Mouse (Mus musculus) kidney, postnatal 14 days (tissue): ENCODE data around the gene Pde8a.
A peak's percentile ranks its signal among the peaks of the same experiment; 100 is the strongest.

Experiments
- DNase-seq: peaks from one replicate; pipeline ENCODE4 v3.0.0; 2022; ENCODE audit warnings: mixed read lengths

Pde8a gene

DNA sequence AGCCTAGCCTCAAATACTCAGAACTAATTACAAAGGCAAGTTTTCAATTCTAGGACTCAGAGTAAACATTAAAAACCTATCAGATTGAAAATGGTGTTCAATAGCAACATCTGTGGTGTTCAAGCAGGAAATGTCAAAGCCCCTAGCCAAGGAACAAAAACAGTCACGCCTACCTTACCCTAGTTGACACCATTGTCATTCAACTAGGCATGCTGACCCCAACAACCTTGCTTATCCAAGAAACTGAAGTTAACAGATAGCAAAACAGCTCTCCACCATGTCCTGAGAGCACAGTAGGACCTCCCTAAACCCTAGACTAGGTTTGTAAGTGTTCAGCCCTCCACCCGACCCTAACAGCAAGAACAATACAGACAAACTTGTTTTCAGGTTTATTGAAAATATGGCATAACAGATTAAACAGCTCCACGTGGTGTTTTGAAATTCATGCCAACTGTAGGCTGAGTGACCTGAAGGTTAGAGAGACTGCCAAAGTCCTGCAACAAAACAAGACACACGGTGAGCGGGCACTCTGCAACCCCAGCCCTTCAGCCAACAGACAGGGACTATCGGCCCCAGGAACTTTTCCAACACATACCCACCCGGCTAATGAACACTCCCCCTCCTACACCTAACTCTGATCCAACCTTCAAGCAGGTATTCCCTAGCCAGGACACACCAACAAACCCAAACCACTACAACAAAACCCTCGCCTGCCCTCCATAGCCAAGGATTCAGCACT is 129.1 kb downstream of the Pde8a start:
- DNase-seq = no peak

DNA sequence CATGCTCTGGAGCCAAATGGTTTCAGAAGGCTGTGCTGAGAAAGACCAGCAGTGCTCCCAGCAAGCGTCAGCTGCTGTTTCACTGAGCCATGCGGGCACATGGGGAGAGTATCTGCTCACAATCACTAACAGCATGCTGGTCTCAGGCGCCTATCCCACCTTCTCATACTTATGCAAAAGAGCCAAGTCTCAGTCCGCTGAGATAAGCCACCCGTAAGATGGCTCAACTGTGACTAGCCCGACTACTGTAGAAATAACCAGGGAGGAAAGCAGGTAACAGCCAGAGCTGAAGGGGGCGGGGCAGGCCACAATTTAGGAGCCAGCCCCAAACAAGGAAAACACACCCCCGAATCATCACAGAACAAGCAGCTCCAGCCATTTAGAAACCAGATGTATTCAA is 129.9 kb downstream of the Pde8a start:
- peak; percentile 34 for DNase-seq

DNA sequence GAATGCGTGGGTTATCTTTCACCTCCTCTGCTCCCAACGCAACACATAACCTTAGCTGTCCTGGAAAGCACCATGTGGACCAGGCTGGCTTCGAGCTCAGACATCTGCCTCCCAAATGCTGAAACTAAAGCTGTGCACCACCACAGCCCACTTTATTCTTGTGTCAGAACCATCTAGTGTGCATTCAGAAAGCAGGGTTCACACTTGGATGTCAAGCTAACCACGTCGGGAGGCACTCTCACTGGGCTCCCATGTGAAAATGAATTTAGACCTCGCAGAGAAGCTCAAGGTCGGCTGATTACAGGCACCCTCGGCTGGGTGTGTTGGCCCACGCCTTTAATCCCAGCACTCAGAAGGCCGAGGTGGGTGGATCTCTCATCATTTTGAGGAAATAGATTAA is 130.4 kb downstream of the Pde8a start:
- no peak for DNase-seq

DNA sequence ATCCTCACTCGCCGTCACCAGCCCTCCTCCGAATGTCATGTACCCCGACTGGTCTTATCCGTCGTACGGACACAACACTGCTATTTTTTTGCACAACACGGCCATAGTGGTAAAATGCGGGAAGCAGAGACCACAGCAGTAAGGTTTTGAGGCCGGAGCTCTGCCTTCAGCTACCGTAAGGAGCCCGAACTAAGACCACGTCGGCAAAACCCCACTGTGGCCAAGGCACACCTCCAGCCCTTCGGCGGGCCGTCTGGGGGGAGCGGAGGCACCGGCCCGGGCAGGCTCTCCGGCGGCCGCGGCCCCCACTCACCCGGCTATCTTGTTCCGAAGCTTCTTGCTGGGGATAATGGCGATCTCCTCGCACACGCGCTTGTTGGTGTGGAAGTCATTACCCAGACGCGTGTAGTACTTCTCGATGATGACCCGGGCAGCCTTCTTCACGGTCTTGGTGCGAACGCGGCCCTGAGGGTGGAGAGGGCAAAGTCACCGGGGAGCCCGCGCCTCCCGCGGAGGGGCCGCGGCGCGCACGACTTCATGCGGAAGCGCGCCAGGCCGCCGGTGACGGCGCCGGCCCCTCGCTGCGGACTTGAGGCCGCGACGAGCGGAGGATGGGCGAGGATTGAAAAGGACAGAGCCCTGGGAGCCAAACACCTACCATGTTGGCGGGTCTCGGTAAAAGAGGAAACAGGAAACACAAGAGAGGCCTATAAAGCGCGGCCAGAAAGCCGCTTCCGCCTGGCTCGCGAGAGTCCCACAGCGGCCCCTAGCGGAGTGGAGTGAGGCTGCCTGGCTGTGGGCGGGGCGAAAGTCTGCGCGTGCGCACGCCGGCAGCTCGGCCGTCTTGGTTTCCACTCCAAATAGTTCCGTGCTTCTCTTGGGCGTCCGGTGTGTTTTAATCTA is 131.4 kb downstream of the Pde8a start, which contains the start of gene Rps17:
TSS of gene Rps17 (minus strand) at position 711 of the 903 bp plus-strand sequence.
- DNase-seq = peak; percentile 97

DNA sequence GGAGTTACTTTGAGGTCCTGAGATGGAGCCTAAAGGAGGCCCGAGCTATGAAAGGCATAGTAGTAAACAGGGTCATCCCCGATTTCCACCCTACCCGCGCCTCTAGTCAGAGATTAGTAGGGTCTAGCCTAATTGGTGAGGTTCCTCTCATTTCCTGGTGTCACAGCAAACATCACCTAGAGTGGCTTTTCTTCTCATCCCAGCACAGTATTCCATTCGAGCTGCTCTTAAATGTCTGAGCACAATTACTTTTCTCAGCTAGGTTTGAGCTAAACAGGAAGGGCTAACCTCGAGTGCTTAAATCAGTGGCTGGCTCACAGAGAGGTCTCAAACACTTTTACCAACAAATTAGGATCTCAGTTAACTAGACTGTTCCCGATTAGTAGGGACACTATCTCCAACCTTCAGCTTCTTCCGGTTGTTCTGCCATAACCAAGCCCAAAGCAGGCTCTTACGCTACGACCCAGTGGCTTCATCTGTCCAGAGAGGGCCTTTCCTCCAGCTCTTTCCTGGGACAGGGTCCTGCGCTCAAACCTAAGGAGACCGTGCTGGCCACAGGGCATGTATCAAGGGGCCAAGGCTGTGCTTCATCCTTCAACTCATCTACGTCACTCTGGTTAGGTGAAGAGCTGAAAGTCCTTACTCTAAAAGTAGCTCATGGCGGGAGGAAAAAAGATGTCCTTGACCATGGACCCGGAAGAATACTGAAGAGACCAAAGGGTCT is 132.2 kb downstream of the Pde8a start:
- DNase-seq = no peak

DNA sequence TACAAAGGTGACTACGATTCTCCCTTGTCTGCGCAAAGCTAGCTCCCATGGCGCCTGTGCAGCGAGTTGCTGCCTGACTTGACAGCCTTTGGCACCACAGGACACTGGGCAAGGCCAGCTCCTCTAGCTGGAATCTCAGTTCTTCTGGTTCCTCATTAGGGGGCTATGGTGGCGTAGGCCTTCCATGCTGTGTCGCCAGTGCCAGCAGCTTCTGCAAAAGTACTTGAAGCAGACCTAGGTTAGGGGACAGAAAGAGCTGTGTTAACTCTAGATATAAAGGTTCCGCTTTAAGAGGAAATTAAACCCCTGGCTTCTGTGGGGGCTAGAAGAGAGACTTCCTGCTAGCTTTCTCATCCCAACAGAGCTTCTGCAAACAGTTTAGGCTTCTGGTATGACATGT is 134.8 kb downstream of the Pde8a start:
- no peak for DNase-seq

DNA sequence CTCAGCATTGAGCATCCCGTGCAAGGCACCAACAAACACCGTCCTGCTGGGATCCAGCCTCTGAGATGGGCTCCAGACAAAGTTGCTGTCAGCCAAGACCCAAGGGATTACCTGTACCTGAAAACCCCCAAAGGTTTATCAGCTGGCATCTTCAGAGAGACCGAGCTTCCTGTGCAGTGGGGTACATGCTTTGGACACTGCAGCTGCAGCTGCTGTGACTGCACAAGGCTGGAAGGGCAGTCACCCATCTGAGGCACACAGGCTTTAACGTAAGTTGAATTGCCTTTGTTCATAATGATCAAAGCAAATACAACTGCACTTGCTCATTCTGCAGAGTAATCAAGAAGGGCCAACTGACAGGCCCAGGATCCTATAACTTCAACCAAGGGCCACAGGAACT is 138.4 kb downstream of the Pde8a start:
- no peak for DNase-seq

DNA sequence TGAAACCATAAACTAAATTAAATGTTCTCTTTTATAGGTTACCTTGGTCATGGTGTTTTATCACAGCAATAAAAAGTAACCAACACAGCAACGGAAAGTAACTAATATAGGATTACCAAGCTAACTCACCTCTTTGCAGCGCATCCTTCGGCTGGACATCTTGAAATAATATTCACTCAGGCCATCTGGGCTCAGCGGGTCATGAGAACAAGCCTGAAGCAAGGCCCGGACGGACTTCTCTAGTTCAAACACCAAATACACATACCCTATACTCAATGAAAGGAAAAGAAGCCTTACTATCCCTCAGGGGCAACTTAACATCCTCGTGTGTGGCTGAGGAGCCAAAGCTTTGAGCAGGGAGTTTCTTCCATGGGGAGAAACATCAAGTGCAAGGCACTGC is 142.3 kb downstream of the Pde8a start:
- no peak for DNase-seq

DNA sequence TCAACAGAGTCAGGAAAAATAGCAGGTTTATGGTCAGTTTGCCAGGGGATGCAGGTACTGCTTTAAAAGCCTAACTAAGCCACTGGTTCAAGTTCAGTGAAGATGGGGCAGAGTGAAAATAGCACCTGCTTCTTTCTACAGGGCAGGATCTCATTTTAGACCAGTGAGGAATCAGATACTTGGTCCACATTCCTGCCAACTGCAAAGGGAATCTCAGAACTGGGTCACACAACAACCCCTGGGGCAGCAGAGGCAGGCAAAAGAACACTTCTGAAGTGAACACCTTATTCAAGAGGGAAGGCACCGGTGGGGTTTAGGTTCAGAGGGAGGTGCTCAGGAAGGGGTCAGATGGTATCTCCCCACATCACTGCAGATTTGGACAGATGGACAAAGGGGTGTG is 143.0 kb downstream of the Pde8a start:
- DNase-seq = no peak

DNA sequence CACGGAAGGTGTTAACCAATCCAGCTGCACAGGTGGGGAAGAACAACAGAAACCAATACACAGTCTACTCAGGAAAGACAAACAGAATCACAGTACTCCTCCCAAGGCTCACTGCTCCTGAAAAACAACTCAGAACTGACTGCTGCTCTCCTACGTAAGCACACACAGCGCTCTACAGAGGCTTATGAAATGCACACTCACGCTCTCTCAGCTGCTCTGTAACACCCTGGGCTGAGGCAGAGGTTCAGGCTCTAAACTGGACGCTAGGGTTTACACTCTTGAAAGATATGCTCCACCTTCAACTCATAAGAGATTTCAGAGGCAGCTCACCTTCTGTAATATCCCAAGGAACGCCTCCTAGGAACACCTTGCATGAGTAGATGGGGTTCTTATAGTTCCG is 143.6 kb downstream of the Pde8a start:
- no peak for DNase-seq

DNA sequence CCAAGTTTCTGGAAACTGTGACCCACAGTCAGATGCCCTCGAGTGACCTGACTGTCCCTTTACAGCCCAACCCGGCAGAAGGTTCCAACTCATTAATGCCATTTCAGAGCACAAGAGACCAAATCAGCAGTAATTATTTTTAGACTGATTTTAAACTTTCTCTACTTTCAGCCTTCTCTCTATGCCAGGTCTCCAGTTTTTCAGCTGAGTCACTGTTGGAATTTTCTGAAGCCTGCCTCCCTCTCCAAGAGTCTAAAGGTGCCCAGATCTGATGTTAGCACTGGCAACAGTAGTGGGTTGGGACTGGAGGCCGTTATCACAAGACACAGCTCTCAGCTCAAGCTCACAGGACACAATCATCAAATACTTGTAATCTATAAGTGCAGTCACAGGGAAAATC is 154.6 kb downstream of the Pde8a start:
- no peak for DNase-seq

DNA sequence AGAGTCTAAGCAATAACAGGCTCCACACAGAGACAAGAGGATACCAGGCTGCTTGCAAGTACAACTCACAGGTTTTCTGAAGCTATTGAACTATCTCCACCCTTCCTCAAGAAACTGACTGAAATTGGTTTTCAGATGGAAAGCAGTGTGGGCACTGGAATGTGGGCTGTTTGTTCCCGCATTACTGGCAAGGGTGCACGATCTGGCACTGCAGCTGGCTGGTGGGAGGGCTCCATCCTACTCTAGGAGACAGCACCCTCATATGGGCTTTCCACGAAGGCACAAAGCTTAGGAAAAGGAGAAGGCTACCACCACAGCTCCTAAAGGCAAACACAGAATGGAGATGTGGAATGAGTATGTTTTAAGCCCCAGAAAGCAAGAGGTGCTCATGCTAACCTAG is 156.3 kb downstream of the Pde8a start:
- no peak for DNase-seq

DNA sequence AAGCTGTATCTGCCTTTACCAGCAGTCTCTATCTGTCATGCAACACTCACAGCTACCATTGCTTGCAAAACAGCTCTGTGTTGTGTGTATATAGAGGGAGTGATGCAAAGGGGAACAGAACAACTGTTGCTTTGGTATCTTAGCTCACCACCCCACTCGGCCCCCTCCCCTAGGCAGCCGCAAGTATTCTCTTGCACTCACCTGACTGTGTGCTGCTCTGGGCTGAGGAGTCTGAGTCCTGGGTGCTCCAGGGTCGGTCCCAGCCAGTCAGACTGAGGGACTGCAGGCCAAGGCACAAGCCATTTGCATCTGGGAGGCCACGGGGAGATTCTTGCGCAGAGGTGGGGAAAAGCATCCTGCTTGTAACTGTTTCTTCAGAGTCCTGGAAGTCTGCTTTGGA is 158.4 kb downstream of the Pde8a start:
- no peak for DNase-seq

DNA sequence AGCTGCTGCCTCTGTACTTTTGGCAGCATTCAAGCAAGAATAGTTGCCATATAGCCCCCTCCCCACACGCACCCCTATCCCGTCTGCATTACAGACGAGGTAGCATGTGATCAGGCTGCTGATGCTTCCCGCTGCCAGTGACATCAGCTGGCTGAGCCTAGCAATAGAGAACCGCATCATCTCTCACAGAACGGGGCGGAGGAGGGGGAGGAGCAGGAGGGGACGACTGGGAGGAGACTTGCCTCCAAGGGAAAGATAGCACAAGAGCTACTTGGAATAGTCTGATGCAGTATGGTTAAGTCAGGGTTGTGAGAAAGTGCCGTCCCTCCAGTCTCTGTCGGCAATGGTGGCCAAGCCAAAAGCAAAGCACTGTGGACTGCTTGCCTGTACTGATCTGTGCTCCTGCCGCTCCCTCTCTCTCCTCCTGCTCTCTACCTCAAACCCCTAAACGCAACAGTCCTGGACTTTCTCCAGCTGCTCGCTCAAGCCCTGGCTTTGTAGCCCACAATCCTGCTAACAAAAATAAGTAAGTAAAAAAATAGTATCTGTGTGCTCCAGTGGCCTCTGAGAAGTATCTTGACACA is 159.0 kb downstream of the Pde8a start:
- DNase-seq = peak; percentile 17

DNA sequence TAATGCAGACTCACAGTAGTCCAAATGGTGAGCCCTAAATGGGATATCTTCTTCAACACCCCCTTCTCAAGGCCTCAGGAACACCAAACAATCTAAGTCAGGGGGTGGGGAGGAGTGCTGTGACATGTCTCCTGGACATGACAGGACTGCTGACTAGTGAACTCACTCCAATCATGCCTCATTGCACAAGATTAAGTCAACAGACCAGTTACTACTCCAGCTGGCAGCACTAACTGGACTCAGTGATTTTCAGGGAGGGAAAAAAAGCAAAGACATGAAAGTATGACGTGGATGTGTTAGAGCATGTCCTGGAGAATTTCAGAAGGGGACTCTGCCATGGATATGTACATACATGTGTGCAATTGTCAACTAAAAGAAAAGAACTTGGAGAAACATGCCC is 166.0 kb downstream of the Pde8a start:
- no peak for DNase-seq
